Mouse (Mus musculus): ENCODE measurements around the gene Ccdc12. TPM values are rescaled to one million over a fixed set of nuclear protein-coding genes. Genes with fewer than 3 reads are reported as not detected.

Ccdc12 gene
- total RNA-seq, 4 experiments from 2014 or later: 46.4 to 61.2 (median 57.8) TPM

DNA sequence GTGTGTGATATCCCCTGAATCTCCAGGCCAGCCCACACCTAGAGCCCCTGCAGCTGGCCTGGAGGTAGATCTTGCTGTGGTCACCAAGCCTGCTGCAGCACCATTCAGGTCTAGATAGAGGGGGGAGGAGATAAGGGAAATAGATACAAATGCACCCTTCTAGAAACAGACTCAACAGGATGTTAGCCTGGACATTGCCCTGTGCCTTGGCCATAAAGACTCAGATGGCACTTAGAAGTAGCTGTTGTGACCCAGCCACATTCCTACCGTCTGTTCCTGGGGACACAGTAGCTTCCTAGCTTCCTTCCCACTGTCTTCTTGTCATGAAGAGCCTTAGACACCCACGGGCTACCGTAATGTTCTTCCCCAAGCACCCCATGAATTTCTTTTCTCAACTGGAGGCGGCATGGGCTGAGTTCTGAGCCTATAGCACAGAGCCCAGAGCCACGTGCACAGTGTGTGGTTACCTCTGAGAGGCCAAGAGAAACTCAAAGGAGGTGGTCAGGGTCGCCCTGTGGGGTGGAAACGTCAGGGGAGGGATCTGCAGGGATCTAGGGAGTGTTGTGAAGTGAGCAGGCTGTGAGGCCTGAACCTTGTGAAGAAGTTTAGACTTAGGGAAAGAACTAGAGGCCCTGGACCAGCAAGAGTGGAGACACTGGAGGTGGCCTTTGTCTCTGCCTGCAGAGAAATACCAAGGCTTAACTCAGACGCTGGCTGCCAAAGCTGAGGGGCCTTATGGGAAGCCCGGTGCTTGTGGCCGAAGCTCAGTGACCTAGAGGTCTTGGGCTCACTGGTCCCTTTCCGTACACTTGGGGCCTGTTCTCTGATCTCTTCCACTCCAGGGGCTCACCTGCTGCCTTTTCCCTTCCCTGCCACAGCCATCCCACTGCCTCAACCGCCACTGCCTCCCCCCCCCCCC is 45.1 kb downstream of the Ccdc12 start:
- no peak for DNase-seq (ENCODE audit: low spot score in 2 of 2)

DNA sequence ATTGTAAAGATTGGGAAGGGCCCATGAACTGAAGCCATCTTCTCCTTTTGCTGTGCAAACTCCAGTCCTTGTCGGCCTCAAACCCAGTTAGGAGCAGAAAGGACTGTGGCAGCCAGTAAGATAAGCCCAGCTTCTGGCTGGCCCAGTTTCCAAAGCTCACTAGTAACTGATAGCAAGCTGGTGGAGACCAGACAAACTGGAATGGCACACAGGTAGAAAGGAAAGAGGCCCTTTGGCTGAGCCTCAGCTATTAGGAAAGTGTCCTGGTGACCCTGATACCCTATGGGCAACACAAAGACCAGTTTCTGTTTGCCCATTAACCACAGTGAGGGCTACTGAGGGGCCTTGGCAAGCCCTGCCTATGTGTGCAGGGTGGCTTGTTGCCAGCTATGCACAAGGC is 46.5 kb downstream of the Ccdc12 start:
- DNase-seq (ENCODE audit: low spot score in 2 of 2): no peak

DNA sequence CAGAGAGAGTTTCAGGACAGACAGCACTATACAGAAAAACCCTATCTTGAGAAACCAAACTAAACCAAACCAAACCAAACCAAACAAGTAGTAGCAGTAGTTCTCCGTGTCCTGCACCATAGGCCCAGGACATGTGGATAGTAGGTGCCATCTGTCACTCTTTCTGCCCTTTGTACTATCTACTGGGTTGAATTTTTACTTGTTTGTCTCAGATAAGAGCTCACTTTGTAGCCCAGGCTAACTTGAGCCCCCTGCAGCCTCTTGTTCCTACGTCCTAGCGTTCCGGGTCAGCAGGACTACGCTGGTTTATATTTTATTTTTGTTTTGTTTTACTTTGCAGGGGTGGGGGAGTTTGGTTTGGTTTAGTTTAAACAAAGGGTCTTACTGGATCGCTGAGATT is 47.6 kb downstream of the Ccdc12 start:
- DNase-seq (ENCODE audit: low spot score in 2 of 2): no peak

DNA sequence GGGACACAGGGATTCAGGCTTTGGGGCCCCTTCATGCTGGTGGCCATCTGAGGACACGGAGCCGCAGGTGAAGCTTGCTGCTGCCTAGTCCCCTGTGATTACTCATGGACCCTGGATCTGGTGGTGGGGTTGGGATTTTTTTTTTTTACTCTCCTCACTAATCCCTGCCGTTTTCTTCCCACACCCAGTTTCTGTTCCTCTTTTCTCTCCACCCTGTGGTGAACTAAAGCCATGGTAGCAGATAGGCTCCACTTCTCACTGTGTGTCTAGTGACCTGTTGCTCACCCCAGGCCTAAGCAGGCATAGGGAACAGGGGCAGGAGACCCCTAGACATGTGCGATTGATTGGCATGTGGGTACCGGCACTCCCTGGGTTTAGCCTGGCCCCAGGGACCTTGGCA is 50.5 kb downstream of the Ccdc12 start:
- no peak for DNase-seq (ENCODE audit: low spot score in 2 of 2)

DNA sequence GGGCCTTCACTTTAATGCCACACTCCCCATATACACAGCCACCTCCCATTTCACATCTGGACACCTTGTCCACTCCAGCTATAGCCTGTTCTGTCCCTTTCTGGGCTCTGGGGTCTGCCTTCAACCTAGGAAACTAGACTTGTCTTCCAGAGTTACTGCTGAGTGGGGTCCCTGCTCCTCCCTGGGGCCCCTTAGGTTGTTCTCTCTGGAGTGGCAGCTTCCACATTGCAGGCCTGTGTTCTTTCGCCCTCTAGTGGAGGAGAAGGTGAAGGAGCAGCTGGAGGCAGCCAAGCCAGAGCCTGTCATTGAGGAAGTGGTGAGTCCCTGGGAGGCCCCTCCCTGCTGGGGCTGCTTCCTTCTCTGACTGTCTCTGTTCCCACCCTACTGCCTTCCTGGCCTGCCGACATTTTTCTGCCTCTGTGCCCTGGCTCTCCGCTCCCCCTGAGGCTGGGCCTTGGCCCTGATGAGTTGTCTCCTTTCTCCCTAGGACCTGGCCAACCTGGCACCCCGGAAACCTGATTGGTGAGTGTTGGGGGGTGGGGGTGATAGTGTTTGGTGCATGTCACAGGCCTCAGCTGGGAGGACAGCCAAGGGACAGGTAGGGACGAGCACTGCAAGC is 53.4 kb downstream of the Ccdc12 start:
- DNase-seq (ENCODE audit: low spot score in 2 of 2): peak; percentile 72 to 79

DNA sequence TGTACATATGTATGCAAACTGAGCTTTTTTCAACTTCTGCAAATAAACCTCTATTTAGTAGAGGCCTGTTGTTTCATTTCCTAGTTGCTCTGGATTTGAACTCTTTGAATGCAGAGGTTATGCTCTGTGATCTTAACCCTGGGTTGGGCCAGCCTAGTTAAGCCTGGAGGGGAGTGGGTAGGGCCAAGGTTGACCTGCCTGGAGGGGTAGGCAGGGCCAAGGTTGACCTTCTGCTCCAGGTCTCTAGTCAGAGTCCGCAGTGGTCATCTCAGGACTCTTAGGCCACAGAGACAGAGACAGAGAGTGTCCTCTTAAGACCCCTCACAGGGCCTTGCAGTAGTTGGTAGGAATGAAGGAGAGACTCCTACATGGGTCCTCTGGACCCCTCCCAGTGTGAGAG is 55.2 kb downstream of the Ccdc12 start:
- no peak for DNase-seq (ENCODE audit: low spot score in 2 of 2)

DNA sequence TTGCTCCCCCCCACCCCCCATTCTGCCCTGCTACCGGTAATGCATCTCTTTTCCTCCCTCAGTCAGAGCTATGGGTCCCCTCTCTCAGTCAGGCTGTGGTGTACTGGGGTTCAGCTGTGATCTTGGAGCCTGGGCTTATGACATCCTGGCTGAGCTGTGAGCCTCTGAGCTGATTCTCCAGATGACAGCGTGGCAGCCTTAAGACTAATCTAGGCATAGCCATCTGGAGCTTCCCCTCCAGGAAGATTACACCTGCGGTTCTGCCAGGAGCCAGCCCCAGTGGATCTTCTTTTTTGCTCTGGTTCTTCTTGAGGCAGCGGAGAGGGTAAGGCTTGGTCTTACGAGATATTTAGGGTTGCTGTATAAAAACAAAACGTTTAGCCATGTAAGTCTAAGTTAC is 55.7 kb downstream of the Ccdc12 start:
- no peak for DNase-seq (ENCODE audit: low spot score in 2 of 2)

DNA sequence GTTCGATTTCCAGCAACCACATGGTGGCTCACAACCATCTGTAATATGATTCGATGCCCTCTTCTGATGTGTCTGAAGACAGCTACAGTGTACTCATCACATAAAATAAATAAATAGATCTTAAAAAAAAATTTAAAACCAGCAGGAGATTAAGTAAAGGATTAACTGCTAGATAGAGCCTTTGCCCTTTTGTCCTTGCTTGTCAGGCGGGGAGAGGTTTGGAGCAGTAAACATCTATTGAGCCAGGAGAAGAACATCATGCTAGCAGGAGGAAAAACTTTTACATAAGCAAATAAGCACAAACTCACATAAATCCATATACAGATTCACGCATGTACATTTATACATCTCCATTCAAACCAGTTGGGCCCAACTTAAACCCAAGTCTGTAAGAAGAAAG is 56.2 kb downstream of the Ccdc12 start:
- no peak for DNase-seq (ENCODE audit: low spot score in 2 of 2)

DNA sequence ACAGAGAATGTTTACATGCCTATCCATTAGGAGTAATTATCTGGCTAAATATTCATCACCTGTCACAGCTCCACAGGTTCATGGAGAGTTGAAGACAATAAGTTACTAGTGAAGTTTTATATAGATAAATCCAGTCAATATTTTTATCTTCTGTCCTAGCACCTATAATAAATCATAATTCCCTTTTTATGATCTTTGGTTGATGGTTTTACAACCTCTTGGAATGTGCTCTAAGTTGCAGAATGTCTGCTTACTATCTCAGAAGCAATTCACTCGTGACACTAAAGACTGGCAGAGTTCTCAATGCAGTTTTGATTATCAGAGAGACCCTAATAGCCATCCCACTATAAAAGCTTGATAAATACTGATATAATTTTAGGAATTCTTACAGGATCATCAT is 57.1 kb downstream of the Ccdc12 start:
- no peak for DNase-seq (ENCODE audit: low spot score in 2 of 2)

DNA sequence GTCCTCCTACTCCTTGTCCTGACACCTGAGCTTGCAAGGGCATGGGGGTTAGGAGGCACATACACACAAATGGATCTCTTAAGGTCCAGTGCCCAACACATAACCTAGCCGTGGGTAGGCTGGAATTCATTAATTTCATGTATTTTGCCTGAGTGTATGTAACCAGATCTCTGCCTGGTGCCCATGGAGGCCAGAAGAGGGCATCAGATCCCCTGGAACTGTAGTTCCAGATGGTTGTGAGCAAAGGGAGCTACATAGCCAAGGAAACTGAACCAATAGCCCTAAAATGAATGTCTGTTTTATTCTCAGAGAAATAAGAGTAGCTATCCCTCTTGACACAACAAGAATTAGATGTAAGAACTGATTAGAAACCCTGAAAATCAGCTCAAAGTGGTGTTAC is 59.1 kb downstream of the Ccdc12 start:
- no peak for DNase-seq (ENCODE audit: low spot score in 2 of 2)

DNA sequence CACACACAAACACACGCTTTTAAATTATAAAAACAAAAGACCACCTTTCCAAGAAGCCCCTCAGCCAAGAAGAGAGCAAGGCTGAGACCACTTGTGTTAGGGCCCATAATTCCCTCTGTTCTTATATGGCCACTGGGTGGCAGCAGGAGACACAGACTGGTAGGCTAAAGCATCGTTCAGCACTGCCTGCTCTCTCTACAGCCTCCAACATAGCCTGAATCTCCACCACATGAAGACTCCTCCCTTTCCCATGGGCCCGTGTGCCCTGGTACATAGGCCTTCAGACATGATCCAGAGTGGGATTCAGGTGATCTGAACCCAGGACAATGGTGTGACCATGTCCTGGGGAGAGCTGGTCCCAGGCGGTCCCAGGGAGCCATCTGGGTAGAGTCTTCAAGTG is 60.5 kb downstream of the Ccdc12 start:
- DNase-seq (ENCODE audit: low spot score in 2 of 2): peak in 1 of 2 experiments; percentile 72

DNA sequence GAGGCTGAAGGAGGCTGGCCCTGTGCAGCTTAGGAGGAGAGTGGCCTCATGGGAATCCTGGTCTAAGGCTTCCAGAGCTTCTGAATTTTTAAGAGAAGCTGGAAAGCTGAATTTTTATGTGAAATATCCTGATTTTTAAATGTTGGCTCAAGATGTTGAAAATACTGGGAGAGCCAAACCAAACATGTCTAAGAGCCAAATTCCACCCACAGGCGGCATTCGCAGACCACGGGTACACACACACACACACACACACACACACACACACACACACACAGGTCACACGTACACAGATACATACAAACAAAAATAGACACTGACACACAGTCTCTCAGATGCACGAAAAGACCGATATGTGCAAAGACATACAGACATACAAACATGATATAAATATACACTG is 61.8 kb downstream of the Ccdc12 start:
- no peak for DNase-seq (ENCODE audit: low spot score in 2 of 2)

DNA sequence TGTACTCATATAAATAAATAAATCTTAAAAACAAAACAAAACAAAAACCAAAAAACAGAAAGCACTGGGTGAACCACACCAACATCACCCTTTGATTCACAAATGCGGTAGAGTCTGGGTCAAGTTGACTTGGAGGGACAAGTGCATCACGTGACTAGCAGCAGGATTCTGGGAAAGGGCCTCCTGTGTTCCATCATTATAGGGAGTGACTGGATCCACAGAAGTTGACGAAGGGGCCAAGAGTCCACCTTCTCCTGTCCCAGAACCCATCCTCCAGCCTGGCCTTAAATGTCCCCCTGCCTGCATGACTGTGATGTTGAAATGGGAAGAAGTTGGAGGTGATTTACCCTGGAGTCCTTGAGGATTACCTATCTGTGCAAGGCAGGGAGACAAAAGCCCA is 62.5 kb downstream of the Ccdc12 start:
- DNase-seq (ENCODE audit: low spot score in 2 of 2): no peak

DNA sequence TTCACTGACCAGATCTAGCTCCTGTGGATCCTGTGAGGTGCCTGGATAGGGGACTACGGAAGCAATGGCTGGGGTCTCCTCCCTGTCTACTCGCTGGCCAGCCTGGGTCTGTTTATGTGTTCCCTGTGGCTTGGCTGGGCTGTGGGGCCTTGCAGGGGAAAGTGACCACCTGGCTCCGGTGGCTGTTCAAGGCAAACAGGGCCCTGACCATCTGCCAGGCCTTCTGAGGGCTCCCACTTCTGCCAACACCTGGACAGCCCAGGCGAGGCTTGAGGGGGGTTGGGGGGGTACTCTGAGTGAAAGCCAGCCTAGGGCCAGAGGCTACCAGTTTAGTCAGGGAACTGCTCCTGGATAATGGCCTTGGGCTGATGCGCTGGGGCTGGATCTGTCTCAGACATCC is 63.7 kb downstream of the Ccdc12 start:
- no peak for DNase-seq (ENCODE audit: low spot score in 2 of 2)

DNA sequence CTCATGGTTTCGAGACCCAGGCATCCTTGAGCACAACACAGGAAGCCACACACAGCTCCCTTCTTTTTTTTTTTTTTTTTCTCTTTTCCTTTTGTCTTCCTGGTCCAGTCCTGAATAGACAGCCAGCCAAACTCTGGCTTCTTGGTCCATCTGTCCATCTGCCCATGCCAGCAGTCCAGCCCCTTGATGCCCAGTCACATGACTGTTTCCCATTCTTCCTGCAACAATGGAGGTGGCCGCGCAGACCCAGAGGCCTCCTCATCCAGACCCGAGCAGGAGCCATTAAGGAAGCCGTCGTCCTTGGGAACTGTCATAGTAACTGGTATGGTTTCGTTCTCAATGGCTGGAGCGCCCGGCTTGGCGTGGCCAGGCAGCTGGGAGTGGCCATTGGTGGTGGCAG is 65.8 kb downstream of the Ccdc12 start:
- no peak for DNase-seq (ENCODE audit: low spot score in 2 of 2)

DNA sequence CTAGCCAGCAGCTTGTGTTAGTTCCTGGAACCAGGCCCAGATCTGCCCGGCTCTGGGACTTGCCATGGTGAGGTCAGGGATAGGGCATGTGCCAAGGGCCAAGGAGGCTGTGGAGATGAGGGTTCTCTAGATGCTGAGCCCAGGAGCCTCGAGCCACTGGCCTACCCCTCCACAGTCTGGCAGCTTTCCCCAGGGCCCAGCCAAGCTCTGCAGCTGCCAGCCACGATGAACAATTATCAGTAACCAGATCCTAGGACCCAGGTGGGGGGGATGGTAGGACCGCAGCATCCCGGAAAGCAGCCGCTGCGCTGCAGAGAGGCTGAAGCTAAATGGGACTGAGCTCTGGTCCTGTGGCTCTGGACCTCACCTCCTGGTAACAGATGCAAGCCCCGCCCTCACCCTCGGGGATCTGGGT is 69.4 kb downstream of the Ccdc12 start:
- DNase-seq (ENCODE audit: low spot score in 2 of 2): peak; percentile 47 to 50

DNA sequence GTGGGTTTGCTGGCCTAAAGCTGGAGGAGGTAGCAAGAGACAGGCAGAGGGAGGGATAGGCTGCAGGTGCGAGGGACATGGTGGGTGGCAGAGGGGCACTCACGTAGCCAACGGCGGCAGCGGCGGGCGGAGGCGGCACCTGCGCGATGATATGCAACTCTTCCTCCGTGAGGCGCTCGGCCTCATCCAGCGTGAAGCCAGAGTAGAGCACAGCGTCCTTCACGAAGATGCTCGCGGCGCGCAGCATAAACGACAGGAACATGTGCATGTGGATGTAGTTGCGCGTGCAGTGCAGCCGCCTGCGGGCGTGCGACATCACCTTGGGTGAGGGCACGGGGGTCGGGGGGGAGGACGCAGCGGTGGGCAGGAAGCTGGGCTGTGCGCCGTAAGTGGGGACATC is 70.6 kb downstream of the Ccdc12 start:
- no peak for DNase-seq (ENCODE audit: low spot score in 2 of 2)

DNA sequence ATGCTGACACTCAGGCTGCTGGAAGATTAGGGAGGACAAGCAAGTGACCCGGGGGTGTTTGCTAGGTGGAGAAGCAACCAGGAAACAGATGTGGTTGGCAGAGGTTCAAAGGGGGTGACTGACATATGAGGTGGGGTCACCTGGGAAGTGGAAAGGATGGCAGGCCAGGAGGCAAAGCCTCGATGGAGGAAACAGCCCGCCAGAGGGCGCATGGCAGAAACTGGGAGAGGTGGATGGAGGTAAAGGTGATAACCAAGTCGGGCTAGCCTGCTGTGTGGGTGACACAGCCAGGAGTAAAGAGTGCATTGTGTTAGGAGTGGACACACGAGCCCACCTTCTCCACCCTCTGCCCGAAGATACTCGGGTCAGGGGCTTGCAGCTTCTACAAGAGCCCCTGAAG is 73.5 kb downstream of the Ccdc12 start:
- DNase-seq (ENCODE audit: low spot score in 2 of 2): no peak

DNA sequence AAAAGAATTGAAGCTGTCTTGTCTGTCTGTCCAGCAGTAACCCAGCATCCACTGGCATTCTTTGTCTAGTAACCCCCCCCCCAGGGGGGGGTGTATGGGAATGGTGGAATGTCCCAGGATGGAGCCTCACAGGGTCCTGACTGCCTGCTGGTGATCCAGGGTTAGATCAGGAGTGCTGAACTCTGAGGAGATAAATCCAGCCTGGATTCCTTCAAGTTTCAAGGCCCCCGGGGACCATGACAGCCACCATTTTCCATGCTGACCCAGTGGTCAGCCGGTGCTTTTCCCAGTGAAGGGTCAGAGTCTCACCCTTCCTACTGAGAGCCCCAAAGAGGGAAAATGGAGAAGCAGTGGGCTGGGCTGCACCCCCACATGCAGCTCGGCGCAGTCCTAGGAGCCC is 75.6 kb downstream of the Ccdc12 start:
- DNase-seq (ENCODE audit: low spot score in 2 of 2): no peak

DNA sequence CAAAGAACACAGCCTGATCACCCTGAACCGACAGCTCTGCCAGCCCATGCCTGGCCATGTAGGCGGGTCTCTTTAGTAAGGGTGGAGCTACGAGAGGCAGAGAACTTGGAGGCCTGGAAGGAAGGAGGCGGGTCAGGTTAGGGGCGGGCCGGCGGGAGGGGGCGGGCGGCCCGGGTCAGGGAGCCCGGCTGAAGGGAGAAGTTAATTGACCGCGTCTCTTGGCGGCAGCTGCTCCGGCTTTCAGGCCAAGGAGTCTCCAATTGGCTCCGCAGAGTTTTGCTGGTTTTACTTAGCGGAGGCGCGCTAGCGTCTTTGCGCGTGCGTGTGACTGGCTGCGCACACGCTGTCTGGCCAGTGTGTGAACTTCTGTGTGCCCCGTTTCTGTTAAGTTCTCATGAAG is 76.3 kb downstream of the Ccdc12 start:
- no peak for DNase-seq (ENCODE audit: low spot score in 2 of 2)

DNA sequence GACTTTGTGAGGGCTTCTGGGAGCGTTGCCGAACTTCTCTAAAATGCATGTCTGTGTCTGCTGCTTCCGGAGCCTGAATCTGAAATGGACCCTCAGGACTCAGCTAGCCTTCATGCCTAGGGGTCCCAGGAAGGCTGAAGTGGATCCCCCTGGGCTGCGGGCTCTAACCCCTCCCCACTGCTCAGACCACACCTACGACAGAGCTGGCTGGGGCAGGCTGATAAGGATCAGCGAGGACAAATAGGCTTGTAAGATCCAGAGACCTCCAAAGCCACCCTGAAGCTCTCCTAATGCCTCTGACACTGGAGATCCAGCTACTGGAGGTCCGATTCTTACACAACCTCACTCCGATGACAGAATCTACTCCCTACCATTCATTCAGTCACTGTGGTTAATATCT is 76.8 kb downstream of the Ccdc12 start:
- no peak for DNase-seq (ENCODE audit: low spot score in 2 of 2)

DNA sequence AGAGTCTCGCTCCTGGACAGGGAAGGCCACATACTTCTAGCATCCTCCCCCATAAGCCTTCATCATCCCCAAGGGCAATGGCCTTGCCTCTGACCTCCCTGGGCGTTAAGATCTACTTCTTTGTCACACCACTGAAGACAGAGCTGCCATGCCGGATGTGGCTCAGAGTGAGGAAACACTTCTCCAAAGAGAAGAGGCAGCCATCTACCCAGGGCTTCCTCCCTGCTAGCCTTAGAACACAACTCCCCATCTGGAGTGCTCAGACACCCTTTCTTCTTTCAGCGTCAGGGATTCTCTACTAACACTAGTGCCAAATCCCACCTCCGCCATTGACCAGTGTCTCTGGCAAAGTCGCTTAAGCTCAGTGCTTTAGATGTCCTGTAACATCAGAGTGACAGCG is 77.9 kb downstream of the Ccdc12 start:
- no peak for DNase-seq (ENCODE audit: low spot score in 2 of 2)

DNA sequence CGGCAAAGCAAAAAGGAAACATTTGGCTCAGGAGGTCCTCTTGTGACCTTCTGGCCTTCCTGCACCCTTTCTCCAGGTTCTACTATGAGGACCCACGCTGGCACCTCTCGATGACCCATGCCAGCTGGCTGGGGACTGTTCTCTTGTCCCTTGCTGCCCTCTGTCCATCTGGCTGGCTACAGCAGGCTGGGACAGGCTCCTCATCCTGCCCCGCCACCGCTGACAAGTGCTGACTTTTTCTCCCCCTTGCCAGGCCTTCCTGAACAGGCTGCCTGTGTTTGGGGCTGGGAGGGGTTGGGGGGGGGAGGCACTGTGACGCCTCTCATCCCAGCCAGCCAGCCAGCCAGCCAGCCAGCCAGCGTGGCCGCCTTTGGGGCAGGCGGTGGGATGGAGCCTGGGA is 80.1 kb downstream of the Ccdc12 start:
- no peak for DNase-seq (ENCODE audit: low spot score in 2 of 2)
